Mouse (Mus musculus) neural tube, embryonic 15.5 days (tissue): ENCODE data around the gene Gfral. TPM values are rescaled to one million over a fixed set of nuclear protein-coding genes. Genes with fewer than 3 reads are reported as not detected.

Experiments used
- ATAC-seq: fragments of 200-750 bp; cut with Nextera tagmentation; 2 replicates; pipeline ENCODE4 v1.8.0; 2017; ENCODE audit warnings: mild to moderate bottlenecking, moderate TSS enrichment, moderate library complexity; ENCODE audit not compliant: low FRiP score
- H3K27ac ChIP-seq: fragments of 300-500 bp; sonication (generic); replicated peaks from 2 replicates; pipeline ENCODE4 v1.5.1; 2015; ENCODE audit warnings: mild to moderate bottlenecking, inconsistent platforms
- H3K27me3 ChIP-seq: fragments of 300-500 bp; sonication (generic); replicated peaks from 2 replicates; pipeline ENCODE4 v1.6.1; 2015; ENCODE audit warnings: inconsistent platforms
- H3K36me3 ChIP-seq: fragments of 300-500 bp; sonication (generic); 2 replicates; pipeline ENCODE4 v1.6.1; 2015; ENCODE audit warnings: inconsistent platforms
- H3K4me1 ChIP-seq: fragments of 300-500 bp; sonication (generic); 2 replicates; pipeline ENCODE4 v1.6.1; 2015; ENCODE audit warnings: inconsistent platforms
- H3K4me2 ChIP-seq: fragments of 300-500 bp; sonication (generic); 2 replicates; pipeline ENCODE4 v1.6.1; 2015; ENCODE audit warnings: inconsistent platforms, mild to moderate bottlenecking, moderate library complexity
- H3K4me3 ChIP-seq: fragments of 300-500 bp; sonication (generic); replicated peaks from 2 replicates; pipeline ENCODE4 v1.5.1; 2015; ENCODE audit warnings: mild to moderate bottlenecking, inconsistent platforms
- H3K9ac ChIP-seq: fragments of 300-500 bp; sonication (generic); replicated peaks from 2 replicates; pipeline ENCODE4 v1.6.1; 2015; ENCODE audit warnings: mild to moderate bottlenecking, inconsistent platforms
- H3K9me3 ChIP-seq: fragments of 300-500 bp; sonication (generic); replicated peaks from 2 replicates; pipeline ENCODE4 v1.6.1; 2016; ENCODE audit warnings: inconsistent platforms
- WGBS: fragments of 180-500 bp; shearing (Covaris S2); methylation state at CpG from one replicate; pipeline ENCODE4 v1.1.7; 2015; ENCODE audit warnings: mixed read lengths; 5-methylcytosine and 5-hydroxymethylcytosine counted together
- polyA plus RNA-seq: library from polyadenylated mRNA; unstranded; fragments of >200 nt; fragmentation: Nextera tagmentation; extraction: Ambion mirVana; gene quantifications from 2 replicates; pipeline ENCODE4 v1.2.1, GENCODE M21; 2015

Gene Gfral
- polyA plus RNA-seq, result not detected in 2 replicates

GRCm38 (mm10) chr9:76213557-76213956, at the start of gene Gfral:
TSS of gene Gfral (minus strand) at chr9:76213657.
- no peaks in the 10 kb centered on the region for H3K4me1 ChIP-seq
- H3K27ac ChIP-seq, result no peak within 1 kb of the TSS
- H3K27me3 ChIP-seq, result no peaks in the 10 kb centered on the region
- no peaks in the 10 kb centered on the region for H3K9me3 ChIP-seq
- WGBS, result 78% methylated on average over 2 of the region's 2 CpGs
- no peak within 1 kb of the TSS for H3K4me3 ChIP-seq
- H3K9ac ChIP-seq, result no peak within 1 kb of the TSS
- no peak for ATAC-seq
- no peak within 1 kb of the TSS for H3K4me2 ChIP-seq
- H3K36me3 ChIP-seq, result no peaks in the 10 kb centered on the region

DNA sequence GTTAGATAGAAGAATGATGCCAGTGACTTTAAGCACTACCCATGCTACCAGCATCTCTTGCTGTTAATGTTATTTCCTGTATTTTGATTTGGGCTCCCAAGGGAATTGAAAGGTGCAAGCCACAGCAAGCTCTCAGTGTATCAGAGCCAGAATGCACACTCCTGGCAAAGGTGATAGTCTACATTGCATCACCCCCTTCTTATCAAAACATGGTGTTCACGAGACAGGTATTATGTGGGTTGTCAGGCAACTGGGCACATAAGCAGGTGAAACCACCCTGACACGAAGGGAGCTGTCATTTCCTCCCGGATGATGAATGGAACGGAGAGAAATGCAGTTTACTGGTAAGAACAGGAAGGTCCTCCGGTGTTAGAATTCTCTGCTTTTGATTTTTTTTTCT, 44.3 kb upstream of the Gfral start:
- Histone ChIP-seq H3K4me2 (no peak overlapping the region), H3K9ac (no peak overlapping the region), H3K36me3 (no peaks in the 10 kb centered on the region), H3K4me1 (no peaks in the 10 kb centered on the region), H3K4me3 (no peak overlapping the region), H3K27ac (no peak overlapping the region), H3K9me3 (no peaks in the 10 kb centered on the region), H3K27me3 (no peaks in the 10 kb centered on the region)
- 82% methylated on average over 5 of the region's 5 CpGs for WGBS
- no peak for ATAC-seq

- ATAC-seq, result no peak
- H3K9me3 ChIP-seq, result no peaks in the 10 kb centered on the region
- no peak overlapping the region for H3K4me2 ChIP-seq
- no peak overlapping the region for H3K27ac ChIP-seq
- no peak overlapping the region for H3K9ac ChIP-seq
- no peak overlapping the region for H3K4me3 ChIP-seq
- no peaks in the 10 kb centered on the region for H3K36me3 ChIP-seq
- H3K4me1 ChIP-seq, result no peaks in the 10 kb centered on the region
- H3K27me3 ChIP-seq, result no peaks in the 10 kb centered on the region
- WGBS, result 89% methylated on average over 7 of the region's 7 CpGs
These were observed 39.1 kb upstream of the Gfral start for GRCm38 (mm10) chr9:76252544-76252943.

- Histone ChIP-seq H3K4me1 (no peaks in the 10 kb centered on the region), H3K4me2 (no peak overlapping the region), H3K27me3 (no peaks in the 10 kb centered on the region), H3K4me3 (no peak overlapping the region), H3K9ac (no peak overlapping the region), H3K36me3 (no peaks in the 10 kb centered on the region), H3K27ac (no peak overlapping the region), H3K9me3 (no peaks in the 10 kb centered on the region)
- 91% methylated on average over 4 of the region's 4 CpGs for WGBS
- ATAC-seq, result no peak
These were observed 38.7 kb upstream of the Gfral start for GRCm38 (mm10) chr9:76252109-76252508.

- ATAC-seq, result no peak
- 14% methylated on average over 1 of the region's 1 CpGs for WGBS
- no peak overlapping the region for H3K9ac ChIP-seq
- no peaks in the 10 kb centered on the region for H3K27me3 ChIP-seq
- no peaks in the 10 kb centered on the region for H3K9me3 ChIP-seq
- no peak overlapping the region for H3K4me2 ChIP-seq
- no peaks in the 10 kb centered on the region for H3K36me3 ChIP-seq
- H3K4me1 ChIP-seq, result no peaks in the 10 kb centered on the region
- H3K27ac ChIP-seq, result no peak overlapping the region
- H3K4me3 ChIP-seq, result no peak overlapping the region
These were observed 28.9 kb upstream of the Gfral start for GRCm38 (mm10) chr9:76242322-76242721.

DNA sequence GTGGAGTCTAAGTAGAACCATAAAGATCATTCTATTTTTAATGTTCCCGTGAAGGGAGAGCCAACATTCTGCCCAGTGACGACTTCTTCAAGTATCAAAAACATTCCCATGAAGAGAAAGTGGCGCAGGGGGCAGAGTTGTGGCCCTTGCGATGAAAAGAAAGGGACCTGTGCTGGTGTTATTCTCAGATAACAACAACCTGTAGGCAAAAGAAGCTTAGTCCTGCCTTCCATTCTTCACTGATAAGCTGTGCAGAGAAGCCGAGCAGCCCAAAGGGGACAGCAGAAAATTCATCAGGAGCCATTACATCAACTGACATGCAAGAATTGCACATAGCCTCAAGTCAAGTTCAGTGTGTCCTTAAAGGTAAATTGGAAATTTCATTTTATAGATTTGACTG, 24.5 kb upstream of the Gfral start:
- no peaks in the 10 kb centered on the region for H3K27me3 ChIP-seq
- no peak for ATAC-seq
- no peak overlapping the region for H3K27ac ChIP-seq
- WGBS, result 88% methylated on average over 5 of the region's 5 CpGs
- no peak overlapping the region for H3K4me3 ChIP-seq
- no peak overlapping the region for H3K9ac ChIP-seq
- H3K9me3 ChIP-seq, result no peaks in the 10 kb centered on the region
- H3K36me3 ChIP-seq, result no peaks in the 10 kb centered on the region
- H3K4me1 ChIP-seq, result peaks cover 3% of the 10 kb centered on the region; the same call in 1 of the 2 replicates
- H3K4me2 ChIP-seq, result no peak overlapping the region

DNA sequence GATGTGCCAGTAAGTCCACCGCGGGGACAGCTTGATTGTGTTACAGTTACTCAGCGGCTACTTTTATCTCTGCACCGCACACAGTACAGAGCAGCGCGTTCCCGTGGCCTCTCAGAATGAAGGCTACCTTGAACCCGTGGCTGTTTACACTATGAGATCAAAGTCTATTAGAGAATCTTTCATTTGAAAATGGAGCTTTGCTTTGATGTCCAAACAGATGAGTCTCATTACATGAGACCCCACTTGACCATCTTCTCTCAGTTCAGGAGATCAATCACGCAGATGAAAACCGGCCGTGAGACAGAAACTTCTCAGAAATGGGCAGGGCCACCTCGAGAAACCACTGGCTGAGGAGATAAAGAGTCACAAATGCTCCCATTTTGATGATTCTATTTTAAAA, 23.8 kb upstream of the Gfral start:
- H3K4me2 ChIP-seq, result peak overlapping the region; percentile 59
- ATAC-seq, result 0 out of 2 replicates have a peak, but pooled peaks have one; percentile 54
- no peaks in the 10 kb centered on the region for H3K9me3 ChIP-seq

GRCm38 (mm10) chr9:76236626-76237025, 23.2 kb upstream of the Gfral start:
- Histone ChIP-seq H3K27ac (no peak overlapping the region), H3K9ac (no peak overlapping the region), H3K27me3 (no peaks in the 10 kb centered on the region), H3K4me2 (peak overlapping the region; percentile 59), H3K36me3 (no peaks in the 10 kb centered on the region), H3K4me3 (peak overlapping the region; percentile 31; the same call in 1 of the 2 replicates), H3K9me3 (no peaks in the 10 kb centered on the region), H3K4me1 (peaks cover 3% of the 10 kb centered on the region; the same call in 1 of the 2 replicates)
- WGBS, result 2% methylated on average over 7 of the region's 7 CpGs
- ATAC-seq, result peak; percentile 84

More for the DNA sequence above, 23.8 kb upstream of the Gfral start:
- no peaks in the 10 kb centered on the region for H3K27me3 ChIP-seq
- H3K9ac ChIP-seq, result no peak overlapping the region
- no peak overlapping the region for H3K27ac ChIP-seq
- WGBS, result 62% methylated on average over 12 of the region's 12 CpGs
- no peaks in the 10 kb centered on the region for H3K36me3 ChIP-seq
- H3K4me3 ChIP-seq, result no peak overlapping the region
- peaks cover 3% of the 10 kb centered on the region; the same call in 1 of the 2 replicates for H3K4me1 ChIP-seq

GRCm38 (mm10) chr9:76235945-76236503, 22.6 kb upstream of the Gfral start:
- 7% methylated on average over 14 of the region's 14 CpGs for WGBS
- Histone ChIP-seq H3K9ac (0 out of 2 replicates have a peak overlapping the region, but pooled peaks have one; percentile 4), H3K4me3 (peak overlapping the region; percentile 31)

DNA sequence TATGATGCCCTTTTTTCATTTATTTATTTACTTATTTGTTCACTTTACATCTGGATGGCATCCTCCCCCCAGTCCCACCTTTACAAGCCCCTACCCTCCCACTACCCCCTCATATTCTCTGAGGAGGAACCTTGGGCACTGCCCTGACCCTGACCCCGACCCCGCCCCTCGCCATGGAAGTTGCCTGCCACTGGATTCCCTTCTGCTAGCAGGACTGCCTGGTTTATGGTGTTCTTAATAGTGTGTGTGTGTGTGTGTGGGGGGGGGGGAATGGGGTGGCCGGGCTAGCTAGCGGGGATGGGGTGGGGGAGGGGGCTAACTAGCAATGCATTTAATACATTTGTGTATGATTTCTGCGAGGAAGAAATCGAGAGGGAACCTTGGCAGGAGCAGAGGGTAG, 21.4 kb upstream of the Gfral start:
- WGBS, result 40% methylated on average over 7 of the region's 7 CpGs
- ATAC-seq, result no peak
- H3K4me1 ChIP-seq, result peaks cover 3% of the 10 kb centered on the region; the same call in 1 of the 2 replicates
- H3K27ac ChIP-seq, result no peak overlapping the region
- H3K36me3 ChIP-seq, result no peaks in the 10 kb centered on the region
- H3K4me3 ChIP-seq, result no peak overlapping the region
- no peaks in the 10 kb centered on the region for H3K27me3 ChIP-seq
- no peak overlapping the region for H3K4me2 ChIP-seq
- H3K9ac ChIP-seq, result no peak overlapping the region
- H3K9me3 ChIP-seq, result no peaks in the 10 kb centered on the region

More at GRCm38 (mm10) chr9:76235945-76236503, 22.6 kb upstream of the Gfral start:
- Histone ChIP-seq H3K4me2 (peak overlapping the region; percentile 59), H3K36me3 (no peaks in the 10 kb centered on the region), H3K9me3 (no peaks in the 10 kb centered on the region), H3K4me1 (peaks cover 3% of the 10 kb centered on the region; the same call in 1 of the 2 replicates), H3K27me3 (no peaks in the 10 kb centered on the region), H3K27ac (peak overlapping the region; percentile 45; the same call in 1 of the 2 replicates)
- peak; percentile 75; the same call in 1 of the 2 replicates for ATAC-seq

GRCm38 (mm10) chr9:76230400-76230799, 16.9 kb upstream of the Gfral start:
- Histone ChIP-seq H3K27me3 (no peaks in the 10 kb centered on the region), H3K36me3 (no peaks in the 10 kb centered on the region), H3K27ac (no peak overlapping the region), H3K4me3 (no peak overlapping the region), H3K4me2 (no peak overlapping the region), H3K9ac (no peak overlapping the region), H3K9me3 (no peaks in the 10 kb centered on the region), H3K4me1 (no peaks in the 10 kb centered on the region)
- WGBS, result 55% methylated on average over 11 of the region's 11 CpGs
- no peak for ATAC-seq

- no peak for ATAC-seq
- Histone ChIP-seq H3K9me3 (no peaks in the 10 kb centered on the region), H3K27me3 (no peaks in the 10 kb centered on the region), H3K4me2 (no peak overlapping the region), H3K4me1 (no peaks in the 10 kb centered on the region), H3K9ac (no peak overlapping the region), H3K4me3 (no peak overlapping the region), H3K36me3 (no peaks in the 10 kb centered on the region), H3K27ac (no peak overlapping the region)
- 71% methylated on average over 4 of the region's 4 CpGs for WGBS
These were observed 3.9 kb upstream of the Gfral start for GRCm38 (mm10) chr9:76217178-76217975.
